Mouse (Mus musculus) embryonic facial prominence, embryonic 15.5 days (tissue): Measurements from ENCODE around the gene Gm10271. TPM values are rescaled to one million over a fixed set of nuclear protein-coding genes. Genes with fewer than 3 reads are reported as not detected.
A peak's percentile ranks its signal among the peaks of the same experiment; 100 is the strongest.

Experiments used
- ATAC-seq: fragments of 200-750 bp; cut with Nextera tagmentation; 2 replicates; pipeline ENCODE4 v1.8.0; 2017; ENCODE audit warnings: low read depth, moderate TSS enrichment; ENCODE audit not compliant: insufficient number of reproducible peaks, low FRiP score, low TSS enrichment
- H3K27ac ChIP-seq: fragments of 300-500 bp; sonication (generic); replicated peaks from 2 replicates; pipeline ENCODE4 v1.5.1; 2015; ENCODE audit warnings: mild to moderate bottlenecking, inconsistent platforms
- H3K27me3 ChIP-seq: fragments of 300-500 bp; sonication (generic); 2 replicates; pipeline ENCODE4 v1.6.1; 2015; ENCODE audit warnings: inconsistent platforms
- H3K36me3 ChIP-seq: fragments of 300-500 bp; sonication (generic); 2 replicates; pipeline ENCODE4 v1.6.1; 2015; ENCODE audit warnings: mild to moderate bottlenecking, inconsistent platforms
- H3K4me1 ChIP-seq: fragments of 300-500 bp; sonication (generic); 2 replicates; pipeline ENCODE4 v1.6.1; 2015; ENCODE audit warnings: inconsistent platforms
- H3K4me2 ChIP-seq: fragments of 300-500 bp; sonication (generic); replicated peaks from 2 replicates; pipeline ENCODE4 v1.6.1; 2015; ENCODE audit warnings: mild to moderate bottlenecking, inconsistent platforms
- H3K4me3 ChIP-seq: fragments of 300-500 bp; sonication (generic); replicated peaks from 2 replicates; pipeline ENCODE4 v1.5.1; 2015; ENCODE audit warnings: mild to moderate bottlenecking, inconsistent platforms
- H3K9ac ChIP-seq: fragments of 300-500 bp; sonication (generic); 2 replicates; pipeline ENCODE4 v1.6.1; 2015; ENCODE audit warnings: inconsistent platforms
- H3K9me3 ChIP-seq: fragments of 300-500 bp; sonication (generic); replicated peaks from 2 replicates; pipeline ENCODE4 v1.6.1; 2016; ENCODE audit warnings: inconsistent platforms
- WGBS: fragments of 180-500 bp; shearing (Covaris S2); methylation state at CpG from one replicate; pipeline ENCODE4 v1.1.7; 2015; 5-methylcytosine and 5-hydroxymethylcytosine counted together
- polyA plus RNA-seq: library from polyadenylated mRNA; unstranded; fragments of >200 nt; fragmentation: Nextera tagmentation; extraction: Ambion mirVana; gene quantifications from 2 replicates; pipeline ENCODE4 v1.2.1, GENCODE M21; 2015

Gene Gm10271
- polyA plus RNA-seq, 1 experiment from 2014 or later: not detected

DNA sequence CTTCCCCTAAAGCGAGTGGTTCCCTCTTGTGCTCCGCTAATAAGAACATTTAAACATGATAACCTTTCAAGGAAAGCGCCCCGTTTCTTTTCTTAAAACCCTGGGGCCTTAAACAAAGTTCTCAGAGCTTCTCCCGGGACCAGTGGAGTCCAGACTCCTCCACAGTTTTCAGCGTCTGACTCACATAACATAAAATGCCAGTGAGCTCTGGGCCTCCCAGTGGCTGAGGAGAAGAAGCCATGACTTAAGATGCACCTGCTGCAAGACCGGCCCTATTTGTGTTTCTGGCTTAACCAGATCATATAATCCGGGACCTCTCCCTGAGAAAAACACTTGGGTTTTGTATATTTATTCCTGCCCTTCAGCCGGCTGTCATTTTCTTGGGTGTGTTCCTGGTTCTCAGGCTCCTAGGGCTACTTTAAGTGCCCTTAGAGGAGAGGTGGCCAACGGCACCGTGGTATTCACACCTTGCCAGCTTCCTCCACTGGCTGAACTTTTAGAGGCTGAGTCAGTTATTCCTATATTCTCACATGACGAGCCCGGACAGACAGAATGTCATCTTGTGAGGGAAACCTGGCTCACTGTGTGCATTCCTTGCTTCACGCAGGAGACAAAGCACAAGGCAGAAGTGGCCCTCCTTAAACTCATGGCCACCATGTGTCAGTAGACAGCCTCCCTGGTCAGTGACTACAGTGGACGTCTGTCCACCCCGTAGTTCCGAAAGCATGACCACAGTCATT is 26.5 kb upstream of the Gm10271 start:
- Histone ChIP-seq H3K36me3 (no peaks in the 10 kb centered on the region), H3K4me3 (no peak overlapping the region), H3K27me3 (no peaks in the 10 kb centered on the region), H3K4me2 (no peak overlapping the region), H3K9me3 (no peaks in the 10 kb centered on the region), H3K27ac (no peak overlapping the region), H3K4me1 (no peaks in the 10 kb centered on the region), H3K9ac (no peak overlapping the region)
- no peak for ATAC-seq
- 75% methylated on average over 17 of the region's 17 CpGs for WGBS

- Histone ChIP-seq H3K27me3 (no peaks in the 10 kb centered on the region), H3K36me3 (no peaks in the 10 kb centered on the region), H3K4me1 (no peaks in the 10 kb centered on the region), H3K27ac (no peak overlapping the region), H3K4me3 (no peak overlapping the region), H3K9ac (no peak overlapping the region), H3K9me3 (no peaks in the 10 kb centered on the region), H3K4me2 (no peak overlapping the region)
- WGBS: 72% methylated on average over 6 of the region's 6 CpGs
- no peak for ATAC-seq
Observed at GRCm38 (mm10) chr10:116996236-116996600, 23.8 kb upstream of the Gm10271 start.

DNA sequence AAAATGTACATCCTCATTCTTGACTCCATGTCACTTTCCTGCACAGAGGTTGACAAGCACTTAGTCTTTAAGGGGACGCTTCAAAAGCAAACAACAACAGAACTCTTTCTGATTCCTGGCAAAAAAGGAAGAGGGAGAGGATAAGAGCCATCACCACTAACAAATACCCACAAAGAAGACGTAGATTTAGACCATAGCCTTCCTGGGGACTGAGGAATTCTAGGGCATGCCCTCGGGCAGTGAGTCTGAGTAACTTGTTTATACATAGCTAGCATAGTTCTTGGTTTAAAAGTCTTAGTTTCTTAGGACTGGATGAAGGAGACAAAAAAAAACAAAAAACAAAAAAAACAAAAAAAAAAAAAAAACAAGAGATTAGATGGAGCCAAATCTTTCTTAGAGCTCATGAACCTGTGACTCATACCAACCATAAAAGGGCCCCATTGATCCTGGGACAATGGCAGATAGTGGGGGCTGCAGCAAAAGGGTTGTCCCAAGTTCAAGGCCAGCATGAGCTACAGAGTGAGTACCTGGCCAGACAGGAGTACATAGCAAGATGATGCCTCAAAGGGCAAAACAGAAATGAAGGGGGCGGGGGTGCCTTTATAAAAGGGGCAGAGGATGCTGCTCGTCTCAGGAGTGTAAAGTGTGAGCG is 23.3 kb upstream of the Gm10271 start:
- Histone ChIP-seq H3K36me3 (no peaks in the 10 kb centered on the region), H3K27ac (no peak overlapping the region), H3K4me3 (no peak overlapping the region), H3K9ac (no peak overlapping the region), H3K9me3 (no peaks in the 10 kb centered on the region), H3K4me2 (no peak overlapping the region), H3K27me3 (no peaks in the 10 kb centered on the region), H3K4me1 (no peaks in the 10 kb centered on the region)
- ATAC-seq: no peak
- WGBS: 52% methylated on average over 6 of the region's 6 CpGs

DNA sequence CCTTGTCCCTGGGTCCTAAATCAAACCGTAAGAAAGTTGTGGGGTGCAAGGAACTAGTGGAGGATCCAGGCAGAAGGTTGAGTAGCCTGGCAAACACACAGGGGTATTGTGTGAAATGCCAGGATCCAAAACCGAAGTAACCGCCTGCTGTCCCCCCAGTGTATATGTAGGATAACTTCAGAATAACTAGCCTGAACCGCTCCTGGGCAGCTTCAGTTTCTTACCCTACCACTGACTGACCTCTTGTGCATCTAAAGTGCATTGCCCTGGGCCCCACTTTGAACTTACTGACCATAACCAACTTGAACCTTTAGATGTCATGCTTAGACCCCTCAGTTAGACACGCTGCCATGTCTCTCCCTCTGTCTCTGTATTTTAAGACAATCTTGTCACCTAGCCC is 22.8 kb upstream of the Gm10271 start:
- H3K4me3 ChIP-seq: no peak overlapping the region
- no peak overlapping the region for H3K9ac ChIP-seq
- no peak for ATAC-seq
- no peaks in the 10 kb centered on the region for H3K27me3 ChIP-seq
- no peak overlapping the region for H3K4me2 ChIP-seq
- no peaks in the 10 kb centered on the region for H3K9me3 ChIP-seq
- WGBS: 64% methylated on average over 5 of the region's 5 CpGs
- H3K4me1 ChIP-seq: no peaks in the 10 kb centered on the region
- no peaks in the 10 kb centered on the region for H3K36me3 ChIP-seq
- no peak overlapping the region for H3K27ac ChIP-seq

GRCm38 (mm10) chr10:116993971-116994370 is 21.6 kb upstream of the Gm10271 start:
- H3K27ac ChIP-seq: no peak overlapping the region
- no peak overlapping the region for H3K4me2 ChIP-seq
- H3K9me3 ChIP-seq: no peaks in the 10 kb centered on the region
- no peaks in the 10 kb centered on the region for H3K27me3 ChIP-seq
- no peak overlapping the region for H3K4me3 ChIP-seq
- ATAC-seq: no peak
- no peaks in the 10 kb centered on the region for H3K36me3 ChIP-seq
- H3K4me1 ChIP-seq: no peaks in the 10 kb centered on the region
- 86% methylated on average over 8 of the region's 8 CpGs for WGBS
- no peak overlapping the region for H3K9ac ChIP-seq

- H3K36me3 ChIP-seq: no peaks in the 10 kb centered on the region
- 0 out of 2 replicates have a peak, but pooled peaks have one; percentile 47 for ATAC-seq
- 0 out of 2 replicates have a peak within 1 kb of the TSS, but pooled peaks have one; percentile 19 for H3K27ac ChIP-seq
- 46% methylated on average over 21 of the region's 21 CpGs for WGBS
- H3K4me3 ChIP-seq: no peak within 1 kb of the TSS
- H3K9ac ChIP-seq: no peak within 1 kb of the TSS
- no peaks in the 10 kb centered on the region for H3K4me1 ChIP-seq
- H3K9me3 ChIP-seq: no peaks in the 10 kb centered on the region
- H3K27me3 ChIP-seq: no peaks in the 10 kb centered on the region
- 0 out of 2 replicates have a peak within 1 kb of the TSS, but pooled peaks have one; percentile 2 for H3K4me2 ChIP-seq
Observed at GRCm38 (mm10) chr10:116986264-116987082, 14.1 kb upstream of the Gm10271 start, which contains the start of gene Best3. Gene Best3, plus strand, starts transcription at chr10:116986314.

DNA sequence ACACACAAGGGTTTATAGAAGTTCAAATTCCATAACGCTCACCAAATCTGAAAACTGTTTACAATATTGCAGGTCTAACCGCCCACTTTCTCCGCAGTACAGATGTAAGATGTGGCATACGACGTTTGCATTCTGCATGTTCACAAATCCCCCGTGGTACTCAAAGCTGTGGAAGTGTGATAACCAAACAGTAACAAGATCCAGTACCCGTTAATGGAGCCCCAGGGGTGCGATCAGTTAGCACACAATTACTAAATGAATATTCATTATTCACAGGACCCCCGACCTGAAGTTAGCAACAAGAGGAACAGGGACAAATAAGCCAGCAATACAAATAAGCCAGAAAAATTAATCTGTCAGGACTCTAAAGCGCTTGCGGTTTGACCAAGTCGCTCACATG is 12.4 kb upstream of the Gm10271 start:
- Histone ChIP-seq H3K9me3 (no peaks in the 10 kb centered on the region), H3K4me3 (no peak overlapping the region), H3K27ac (no peak overlapping the region), H3K4me2 (no peak overlapping the region), H3K36me3 (no peaks in the 10 kb centered on the region), H3K4me1 (no peaks in the 10 kb centered on the region), H3K9ac (no peak overlapping the region), H3K27me3 (no peaks in the 10 kb centered on the region)
- ATAC-seq: no peak
- WGBS: 73% methylated on average over 12 of the region's 12 CpGs

DNA sequence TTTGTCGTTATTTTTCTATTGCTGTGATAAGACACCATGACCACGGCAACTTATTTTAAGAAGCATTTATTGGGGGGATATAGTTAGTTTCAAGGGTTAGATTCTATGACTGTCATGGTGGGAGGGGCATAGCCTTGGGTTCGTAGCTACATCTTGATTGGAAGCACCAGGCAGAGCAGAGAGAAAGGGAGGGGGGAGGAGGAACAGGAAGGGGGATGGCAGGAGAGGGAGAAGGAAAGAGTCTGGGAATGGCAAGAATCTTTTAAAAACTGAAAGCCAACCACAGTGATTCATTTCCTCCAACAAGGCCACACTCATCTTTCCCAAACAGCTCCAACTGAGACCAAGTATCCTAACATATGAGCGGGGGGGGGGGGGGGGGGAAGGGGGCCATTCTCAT is 10.1 kb upstream of the Gm10271 start:
- Histone ChIP-seq H3K27ac (no peak overlapping the region), H3K4me1 (no peaks in the 10 kb centered on the region), H3K9me3 (no peaks in the 10 kb centered on the region), H3K36me3 (no peaks in the 10 kb centered on the region), H3K4me3 (no peak overlapping the region), H3K27me3 (no peaks in the 10 kb centered on the region), H3K9ac (no peak overlapping the region), H3K4me2 (no peak overlapping the region)
- WGBS: 66% methylated on average over 4 of the region's 4 CpGs
- ATAC-seq: no peak

- Histone ChIP-seq H3K9ac (no peak overlapping the region), H3K27me3 (no peaks in the 10 kb centered on the region), H3K4me3 (no peak overlapping the region), H3K4me1 (no peaks in the 10 kb centered on the region), H3K9me3 (no peaks in the 10 kb centered on the region), H3K4me2 (no peak overlapping the region), H3K36me3 (no peaks in the 10 kb centered on the region), H3K27ac (no peak overlapping the region)
- WGBS: 85% methylated on average over 3 of the region's 3 CpGs
- no peak for ATAC-seq
Observed at GRCm38 (mm10) chr10:116980888-116981287, 8.5 kb upstream of the Gm10271 start.

DNA sequence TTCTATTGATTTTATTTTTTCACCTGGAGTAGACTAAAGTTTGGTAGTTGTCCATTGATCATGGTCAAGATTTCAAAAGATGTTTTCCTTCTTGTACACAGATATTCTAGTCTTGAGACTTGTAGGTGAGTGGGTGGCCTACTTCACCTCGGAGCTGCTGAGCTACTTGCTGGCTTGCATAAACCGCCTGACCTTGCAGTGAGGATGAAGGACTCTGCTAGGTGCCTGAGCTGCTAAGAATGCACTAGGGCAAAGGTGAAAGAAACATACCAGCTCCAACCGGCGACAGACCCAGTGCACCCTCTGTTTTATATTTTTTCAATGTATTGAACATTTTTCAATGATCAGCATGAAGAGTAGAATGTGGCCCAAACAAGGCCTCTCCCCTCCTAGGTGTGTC is 7.9 kb upstream of the Gm10271 start:
- Histone ChIP-seq H3K27ac (no peak overlapping the region), H3K4me1 (no peaks in the 10 kb centered on the region), H3K27me3 (no peaks in the 10 kb centered on the region), H3K4me2 (no peak overlapping the region), H3K4me3 (no peak overlapping the region), H3K9me3 (no peaks in the 10 kb centered on the region), H3K36me3 (no peaks in the 10 kb centered on the region), H3K9ac (no peak overlapping the region)
- WGBS: 80% methylated on average over 4 of the region's 4 CpGs
- ATAC-seq: no peak

DNA sequence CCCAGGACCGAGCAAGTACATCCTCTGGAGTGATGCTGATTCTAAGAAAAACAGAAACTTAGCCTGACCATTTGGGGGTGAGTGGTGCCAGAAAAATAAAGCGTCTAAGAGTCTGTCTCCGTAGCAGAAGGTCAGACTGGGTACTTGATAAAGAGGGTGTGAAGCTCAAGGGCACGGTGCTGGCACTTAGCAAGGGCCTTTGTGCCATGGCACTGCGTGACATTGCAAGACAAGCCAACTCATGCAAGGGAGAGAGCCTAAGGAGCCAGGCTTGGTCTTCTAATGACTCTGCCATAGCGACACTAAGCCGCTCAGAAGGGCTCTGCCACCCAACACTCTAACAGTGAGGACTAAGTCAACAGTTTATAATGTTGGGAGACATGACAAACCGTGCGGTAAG is 6.4 kb upstream of the Gm10271 start:
- H3K36me3 ChIP-seq: no peaks in the 10 kb centered on the region
- WGBS: 94% methylated on average over 9 of the region's 9 CpGs
- no peak overlapping the region for H3K4me3 ChIP-seq
- ATAC-seq: no peak
- no peaks in the 10 kb centered on the region for H3K9me3 ChIP-seq
- H3K27ac ChIP-seq: no peak overlapping the region
- no peaks in the 10 kb centered on the region for H3K27me3 ChIP-seq
- no peak overlapping the region for H3K4me2 ChIP-seq
- no peak overlapping the region for H3K9ac ChIP-seq
- no peaks in the 10 kb centered on the region for H3K4me1 ChIP-seq
